Mouse (Mus musculus) heart, postnatal 10 days (tissue): ENCODE results near the gene Slc9a9. TPM values are rescaled to one million over a fixed set of nuclear protein-coding genes. Genes with fewer than 3 reads are reported as not detected.

Experiments
- DNase-seq, 2 experiments: peaks; one replicate each; pipeline ENCODE4 v3.0.0; 2021
- intact Hi-C: fragments of 180-260 bp; cut with DNase I; formaldehyde crosslinking; loops from one replicate; pipeline ENCODE4 v1.15.1; 2025
- total RNA-seq, 2 experiments: library from RNA; stranded (reverse); gene quantifications; 2 replicates each; pipeline ENCODE4 v1.2.3; 2021

The Slc9a9 gene
- total RNA-seq, 2 experiments from 2014 or later, result 2.7 to 2.8 TPM

GRCm38 (mm10) chr9:94727457-94727856 lies 57.7 kb downstream of the Slc9a9 start:
- DNase-seq, result peak; percentile 20 to 38
- intact Hi-C loops, result no loop called here

GRCm38 (mm10) chr9:94730396-94730795 lies 60.7 kb downstream of the Slc9a9 start:
- intact Hi-C loops, result loop anchor here (10.0 kb wide), 1 partner anchor 594 kb away; no protein-coding TSS in a partner anchor
- DNase-seq, result no peak

GRCm38 (mm10) chr9:94732136-94732535 lies 62.4 kb downstream of the Slc9a9 start:
- intact Hi-C loops, result loop anchor here (10.0 kb wide), 1 partner anchor 593 kb away; no protein-coding TSS in a partner anchor
- no peak for DNase-seq

- intact Hi-C loops, result loop anchor here (10.0 kb wide), 1 partner anchor 592 kb away; no protein-coding TSS in a partner anchor
- no peak for DNase-seq
Measured at GRCm38 (mm10) chr9:94732599-94733287, 63.0 kb downstream of the Slc9a9 start.

- no peak for DNase-seq
- intact Hi-C loops, result loop anchor here (10.0 kb wide), 1 partner anchor 590 kb away; no protein-coding TSS in a partner anchor
Measured at GRCm38 (mm10) chr9:94734320-94734719, 64.6 kb downstream of the Slc9a9 start.

GRCm38 (mm10) chr9:94737226-94737625 lies 67.5 kb downstream of the Slc9a9 start:
- DNase-seq, result no peak
- intact Hi-C loops, result loop anchor here (10.0 kb wide), 1 partner anchor 588 kb away; no protein-coding TSS in a partner anchor

- DNase-seq, result peak; percentile 70 to 88
- intact Hi-C loops, result loop anchor here (2.0 to 10.0 kb wide), 3 partner anchors 586 to 726 kb away; no protein-coding TSS in a partner anchor
Measured at GRCm38 (mm10) chr9:94738555-94739427, 69.1 kb downstream of the Slc9a9 start.

- intact Hi-C loops, result loop anchor here (5.0 kb wide), 1 partner anchor 1111 kb away; no protein-coding TSS in a partner anchor
- DNase-seq, result peak in 1 of 2 experiments; percentile 9
Measured at GRCm38 (mm10) chr9:94740841-94741240, 71.1 kb downstream of the Slc9a9 start.

- no peak for DNase-seq
- intact Hi-C loops, result loop anchor here (5.0 kb wide), 1 partner anchor 1109 kb away; no protein-coding TSS in a partner anchor
Measured at GRCm38 (mm10) chr9:94743291-94743690, 73.6 kb downstream of the Slc9a9 start.

GRCm38 (mm10) chr9:94748503-94748902 lies 78.8 kb downstream of the Slc9a9 start:
- intact Hi-C loops, result no loop called here
- DNase-seq, result no peak

GRCm38 (mm10) chr9:94750187-94750586 lies 80.5 kb downstream of the Slc9a9 start:
- no peak for DNase-seq
- intact Hi-C loops, result no loop called here

- DNase-seq, result no peak
- intact Hi-C loops, result no loop called here
Measured at GRCm38 (mm10) chr9:94750935-94751637, 81.4 kb downstream of the Slc9a9 start.

GRCm38 (mm10) chr9:94751638-94752021 lies 81.9 kb downstream of the Slc9a9 start:
- DNase-seq, result no peak
- intact Hi-C loops, result no loop called here

GRCm38 (mm10) chr9:94752121-94752520 lies 82.4 kb downstream of the Slc9a9 start:
- no peak for DNase-seq
- intact Hi-C loops, result no loop called here

GRCm38 (mm10) chr9:94759904-94760303 lies 90.2 kb downstream of the Slc9a9 start:
- intact Hi-C loops, result no loop called here
- no peak for DNase-seq

- intact Hi-C loops, result no loop called here
- DNase-seq, result no peak
Measured at GRCm38 (mm10) chr9:94768114-94768513, 98.4 kb downstream of the Slc9a9 start.

- intact Hi-C loops, result no loop called here
- no peak for DNase-seq
Measured at GRCm38 (mm10) chr9:94768524-94768923, 98.8 kb downstream of the Slc9a9 start.

GRCm38 (mm10) chr9:94773357-94773756 lies 103.6 kb downstream of the Slc9a9 start:
- DNase-seq, result no peak
- intact Hi-C loops, result loop anchor here (1.0 kb wide), 1 partner anchor 21 kb away; no protein-coding TSS in a partner anchor

- intact Hi-C loops, result no loop called here
- peak in 1 of 2 experiments; percentile 4 for DNase-seq
Measured at GRCm38 (mm10) chr9:94788261-94788660, 118.6 kb downstream of the Slc9a9 start.

- intact Hi-C loops, result no loop called here
- DNase-seq, result no peak
Measured at GRCm38 (mm10) chr9:94790966-94791365, 121.3 kb downstream of the Slc9a9 start.
